ENCODE assay signal across 9 mouse cellular contexts in the genomic region with DNA sequence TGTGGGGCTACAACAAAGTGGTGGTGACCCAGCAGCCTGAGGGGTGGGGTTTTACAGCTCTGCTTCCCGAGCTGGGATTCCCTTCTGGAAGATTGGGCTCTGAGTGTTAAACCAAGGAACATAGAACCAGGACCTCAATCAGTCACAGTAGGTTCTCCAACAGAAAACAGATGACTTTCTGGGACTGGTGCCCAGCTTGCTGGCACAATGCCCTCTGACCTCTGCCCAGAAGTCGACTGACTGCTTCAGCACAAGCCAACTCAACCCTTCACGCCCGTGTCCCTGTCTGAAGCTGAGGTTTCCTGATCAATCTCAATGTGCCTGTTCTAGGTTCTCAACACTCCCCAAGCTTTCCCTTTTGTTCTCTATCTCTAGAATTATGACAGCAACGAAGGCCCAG. TPM values are rescaled to one million over a fixed set of nuclear protein-coding genes. Genes with fewer than 3 reads are reported as not detected.
DNase-seq lines count a peak whose midpoint lies in the region; ATAC-seq and TF ChIP-seq lines count a peak whose summit lies in the region.
"Had no signal": no experiment of that assay in that cellular context is flagged by ENCODE, and none has a peak within 500 bp of the region (broad histone marks: within the 10 kb centered on the region; RNA-seq: fewer than 3 reads in every experiment).

No protein-coding gene starts in this region.

- H3K4me1 ChIP-seq in hindbrain, embryonic 13.5 days (replicated peaks), result no peaks in the 10 kb centered on the region; the same call in 1 of the 2 replicates
- no peaks in the 10 kb centered on the region for H3K4me1 ChIP-seq in hindbrain, embryonic 12.5 days
- no peaks in the 10 kb centered on the region for H3K4me1 ChIP-seq in lung, embryonic 14.5 days (ENCODE audit: insufficient read depth)

- no peak for TF ChIP-seq CTCF in lung, embryonic 14.5 days (IDR thresholded peaks at IDR 0.05; ENCODE audit: low read depth)

- WGBS in hindbrain, embryonic 13.5 days, result 78% methylated on average over 5 of the region's 5 CpGs
- 87% methylated on average over 5 of the region's 5 CpGs for WGBS in hindbrain, embryonic 12.5 days
- WGBS in lung, embryonic 14.5 days, result 44% methylated on average over 5 of the region's 5 CpGs

- H3K4me2 ChIP-seq in hindbrain, embryonic 13.5 days, result no peak overlapping the region
- no peak overlapping the region for H3K4me2 ChIP-seq in hindbrain, embryonic 12.5 days (replicated peaks)
- no peak overlapping the region for H3K4me2 ChIP-seq in lung, embryonic 14.5 days

- H3K36me3 ChIP-seq in hindbrain, embryonic 13.5 days, result peaks cover 94% of the 10 kb centered on the region
- peaks cover 90% of the 10 kb centered on the region for H3K36me3 ChIP-seq in hindbrain, embryonic 12.5 days
- peaks cover 92% of the 10 kb centered on the region for H3K36me3 ChIP-seq in lung, embryonic 14.5 days (ENCODE audit: insufficient read depth)

- no peaks in the 10 kb centered on the region for H3K27me3 ChIP-seq in hindbrain, embryonic 13.5 days
- no peaks in the 10 kb centered on the region for H3K27me3 ChIP-seq in hindbrain, embryonic 12.5 days
- H3K27me3 ChIP-seq in lung, embryonic 14.5 days (ENCODE audit: insufficient read depth, low read length), result no peaks in the 10 kb centered on the region

- peak; percentile 94 to 96 for DNase-seq in adrenal gland, postnatal 36 days
- DNase-seq in heart, adult 8-10 months (ENCODE audit: low spot score), result peak; percentile 86
- peak; percentile 48 for DNase-seq in lung, embryonic 14.5 days
- DNase-seq in thymus, postnatal 36 days, result no peak
- no peak for DNase-seq in spleen, postnatal 14 days (ENCODE audit: low spot score in 2 of 2)
- DNase-seq in right cerebral cortex, adult 18-20 months, result no peak

- no peak overlapping the region for H3K4me3 ChIP-seq in hindbrain, embryonic 13.5 days
- no peak overlapping the region for H3K4me3 ChIP-seq in hindbrain, embryonic 12.5 days
- H3K4me3 ChIP-seq in lung, embryonic 14.5 days (ENCODE audit: low read depth, low read length), result no peak overlapping the region

- no peak overlapping the region for H3K9ac ChIP-seq in hindbrain, embryonic 13.5 days
- no peak overlapping the region for H3K9ac ChIP-seq in hindbrain, embryonic 12.5 days
- H3K9ac ChIP-seq in lung, embryonic 14.5 days, result no peak overlapping the region

- ATAC-seq in hindbrain, embryonic 13.5 days (ENCODE audit: low FRiP score), result no peak
- no peak for ATAC-seq in hindbrain, embryonic 12.5 days (ENCODE audit: low FRiP score)
- ATAC-seq in lung, embryonic 14.5 days (ENCODE audit: insufficient read depth), result no peak

- H3K27ac ChIP-seq in hindbrain, embryonic 13.5 days, result 0 out of 2 replicates have a peak overlapping the region, but pooled peaks have one; percentile 4
- H3K27ac ChIP-seq in hindbrain, embryonic 12.5 days, result no peak overlapping the region
- no peak overlapping the region for H3K27ac ChIP-seq in lung, embryonic 14.5 days (ENCODE audit: low read depth)

- H3K9me3 ChIP-seq in hindbrain, embryonic 13.5 days, result no peaks in the 10 kb centered on the region
- no peaks in the 10 kb centered on the region for H3K9me3 ChIP-seq in hindbrain, embryonic 12.5 days (replicated peaks)
- no peaks in the 10 kb centered on the region for H3K9me3 ChIP-seq in lung, embryonic 14.5 days (ENCODE audit: low read depth, low read length)

RNA-seq across cellular contexts. Expression of a gene that starts 36.9 kb away (rescaled TPM):
- 2.9 and 4.1 TPM in 2 replicates for polyA plus RNA-seq in hindbrain, embryonic 13.5 days (2015; fragmentation: Nextera tagmentation; extraction: Ambion mirVana)
- 7.8 and 10.4 TPM in 2 replicates for polyA plus RNA-seq in hindbrain, embryonic 12.5 days (2016; fragmentation: Nextera tagmentation; extraction: Ambion mirVana)
- total RNA-seq in adrenal gland, postnatal 36 days (2021), result 10 to 100 TPM; 47.5 to 52.9 TPM
- 10 to 100 TPM; 12.1 to 15.3 (median 13.0) TPM for total RNA-seq in heart, adult 8-10 months (2022)
- 21.2 and 22.2 TPM in 2 replicates for polyA plus RNA-seq in lung, embryonic 14.5 days (2014; fragmentation: Nextera tagmentation; extraction: Ambion mirVana)

RNA-seq across cellular contexts. Expression of a gene that starts 48.4 kb away (rescaled TPM):
- 112 and 115 TPM in 2 replicates for polyA plus RNA-seq in hindbrain, embryonic 13.5 days (2015; fragmentation: Nextera tagmentation; extraction: Ambion mirVana)
- polyA plus RNA-seq in hindbrain, embryonic 12.5 days (2016; fragmentation: Nextera tagmentation; extraction: Ambion mirVana), result 89.8 and 97.9 TPM in 2 replicates
- total RNA-seq in adrenal gland, postnatal 36 days (2021), result 10 to 100 TPM; 37.3 to 39.0 TPM
- total RNA-seq in heart, adult 8-10 months (2022), result 10 to 100 TPM; 21.1 to 25.0 (median 23.2) TPM
- polyA plus RNA-seq in lung, embryonic 14.5 days (2014; fragmentation: Nextera tagmentation; extraction: Ambion mirVana), result 34.4 and 36.5 TPM in 2 replicates

RNA-seq across cellular contexts. Expression of a gene that starts 59.6 kb away (rescaled TPM):
- 1.3 and 2.3 TPM in 2 replicates for polyA plus RNA-seq in hindbrain, embryonic 13.5 days (2015; fragmentation: Nextera tagmentation; extraction: Ambion mirVana)
- 7.9 and 10.1 TPM in 2 replicates for polyA plus RNA-seq in hindbrain, embryonic 12.5 days (2016; fragmentation: Nextera tagmentation; extraction: Ambion mirVana)
- total RNA-seq in adrenal gland, postnatal 36 days (2021), result under 1 TPM in 1 of 2 experiments, not detected in 1; 0.89 TPM
- 10 to 100 TPM in 1 of 4 experiments, 1 to 10 TPM in 3; 8.4 to 10.2 (median 8.5) TPM for total RNA-seq in heart, adult 8-10 months (2022)
- 1.6 and 1.7 TPM in 2 replicates for polyA plus RNA-seq in lung, embryonic 14.5 days (2014; fragmentation: Nextera tagmentation; extraction: Ambion mirVana)
- total RNA-seq: left cerebral cortex, postnatal 14 days had no signal

Comparison
In these comparisons a context has a peak if more than half of its experiments do, and no peak if none do; other contexts are left out.
1. DNase-seq: peak in adrenal gland, postnatal 36 days (2 of 2), heart, adult 8-10 months (single experiment) and lung, embryonic 14.5 days (single experiment); none in thymus, postnatal 36 days (0 of 2), spleen, postnatal 14 days (0 of 2) and right cerebral cortex, adult 18-20 months (single experiment).